Mouse (Mus musculus): ENCODE data around the gene Gstm4. TPM values are rescaled to one million over a fixed set of nuclear protein-coding genes. Genes with fewer than 3 reads are reported as not detected.
"Not testable (repeated sequence)": the region's sequence is repeated elsewhere in the genome, so short reads cannot be mapped to it uniquely, and the experiment has no call there.

Gene Gstm4
- total RNA-seq, 2 experiments from 2014 or later: 12.0 to 12.1 TPM

GRCm38 (mm10) chr3:108018190-108018820 lies 26.4 kb downstream of the Gstm4 start:
- no peak for DNase-seq (ENCODE audit: extremely low spot score in 1 of 2, low spot score in 1 of 2)

GRCm38 (mm10) chr3:108017473-108018189 lies 27.1 kb downstream of the Gstm4 start, which contains the start of gene Gstm1:
Gstm1 (minus strand) TSS chr3:108017973.
- peak; percentile 80 to 95 for DNase-seq (ENCODE audit: extremely low spot score in 1 of 2, low spot score in 1 of 2)

GRCm38 (mm10) chr3:108016468-108016867 lies 28.2 kb downstream of the Gstm4 start:
- DNase-seq (ENCODE audit: extremely low spot score in 1 of 2, low spot score in 1 of 2): not testable (repeated sequence)

- no peak for DNase-seq (ENCODE audit: extremely low spot score in 1 of 2, low spot score in 1 of 2)
Observed at GRCm38 (mm10) chr3:108014974-108015346, 29.7 kb downstream of the Gstm4 start.

- no peak for DNase-seq (ENCODE audit: extremely low spot score in 1 of 2, low spot score in 1 of 2)
Observed at GRCm38 (mm10) chr3:108014098-108014973, 30.4 kb downstream of the Gstm4 start.

GRCm38 (mm10) chr3:108013331-108013871 lies 31.3 kb downstream of the Gstm4 start:
- DNase-seq (ENCODE audit: extremely low spot score in 1 of 2, low spot score in 1 of 2): peak; percentile 27 to 40

GRCm38 (mm10) chr3:108011558-108011957 lies 33.1 kb downstream of the Gstm4 start:
- no peak for DNase-seq (ENCODE audit: extremely low spot score in 1 of 2, low spot score in 1 of 2)

- no peak for DNase-seq (ENCODE audit: extremely low spot score in 1 of 2, low spot score in 1 of 2)
Observed at GRCm38 (mm10) chr3:108010286-108010685, 34.4 kb downstream of the Gstm4 start.

- DNase-seq (ENCODE audit: extremely low spot score in 1 of 2, low spot score in 1 of 2): no peak
Observed at GRCm38 (mm10) chr3:108002021-108002420, 42.7 kb downstream of the Gstm4 start.

- DNase-seq (ENCODE audit: extremely low spot score in 1 of 2, low spot score in 1 of 2): no peak
Observed at GRCm38 (mm10) chr3:107999491-107999890, 45.2 kb downstream of the Gstm4 start.

- no peak for DNase-seq (ENCODE audit: extremely low spot score in 1 of 2, low spot score in 1 of 2)
Observed at GRCm38 (mm10) chr3:107998591-107998990, 46.1 kb downstream of the Gstm4 start.

- DNase-seq (ENCODE audit: extremely low spot score in 1 of 2, low spot score in 1 of 2): no peak
Observed at GRCm38 (mm10) chr3:107996576-107996975, 48.1 kb downstream of the Gstm4 start.

GRCm38 (mm10) chr3:107995974-107996373 lies 48.7 kb downstream of the Gstm4 start:
- not testable (repeated sequence) for DNase-seq (ENCODE audit: extremely low spot score in 1 of 2, low spot score in 1 of 2)

Other genes with a start within 250 kb of the Gstm4 start
- gene Eps8l3, start 167.7 kb downstream of the Gstm4 start, total RNA-seq (2021): not detected
- 100 to 1,000 TPM; 281 to 321 TPM for gene Gstm5, start 149.1 kb downstream of the Gstm4 start, total RNA-seq (2021)
- 100 to 1,000 TPM; 150 to 174 TPM for gene Gstm7, start 113.1 kb downstream of the Gstm4 start, total RNA-seq (2021)
- 10 to 100 TPM; 12.1 to 14.2 TPM for gene Gstm6, start 101.1 kb downstream of the Gstm4 start, total RNA-seq (2021)
- gene Gstm3, start 75.6 kb downstream of the Gstm4 start, total RNA-seq (2021): not detected
- 1 to 10 TPM; 2.6 to 2.8 TPM for gene Gstm2, start 58.4 kb downstream of the Gstm4 start, total RNA-seq (2021)
- gene Gstm1, start 26.9 kb downstream of the Gstm4 start, total RNA-seq (2021): 100 to 1,000 TPM; 299 to 321 TPM
- gene Ampd2, start 41.8 kb upstream of the Gstm4 start, total RNA-seq (2021): 10 to 100 TPM; 69.8 to 76.2 TPM
- not detected for gene Gnat2, start 47.9 kb upstream of the Gstm4 start, total RNA-seq (2021)
- gene Gnai3, start 101.3 kb upstream of the Gstm4 start, total RNA-seq (2021): 10 to 100 TPM; 31.6 to 31.9 TPM
- 10 to 100 TPM; 15.2 to 18.6 TPM for gene Gpr61, start 110.0 kb upstream of the Gstm4 start, total RNA-seq (2021)
- gene Amigo1, start 141.4 kb upstream of the Gstm4 start, total RNA-seq (2021): 10 to 100 TPM; 66.8 to 67.7 TPM
- gene Cyb561d1, start 156.3 kb upstream of the Gstm4 start, total RNA-seq (2021): 10 to 100 TPM; 14.3 to 17.1 TPM
- gene Atxn7l2, start 166.0 kb upstream of the Gstm4 start, total RNA-seq (2021): 10 to 100 TPM; 19.5 to 31.1 TPM
- 1 to 10 TPM; 2.9 to 3.6 TPM for gene Sypl2, start 181.8 kb upstream of the Gstm4 start, total RNA-seq (2021)
- gene Psma5, start 212.0 kb upstream of the Gstm4 start, total RNA-seq (2021): 10 to 100 TPM; 67.7 to 79.0 TPM
- 100 to 1,000 TPM; 349 to 354 TPM for gene Sort1, start 239.2 kb upstream of the Gstm4 start, total RNA-seq (2021)